Mouse (Mus musculus) lung, embryonic 15.5 days (tissue): ENCODE data around the gene Cacna2d3. TPM values are rescaled to one million over a fixed set of nuclear protein-coding genes. Genes with fewer than 3 reads are reported as not detected.

Experiments
- ATAC-seq: fragments of 200-750 bp; cut with Nextera tagmentation; 2 replicates; pipeline ENCODE4 v1.8.0; 2017; ENCODE audit warnings: moderate number of reproducible peaks, borderline replicate concordance; ENCODE audit not compliant: low FRiP score, low TSS enrichment; ENCODE audit errors: extremely low read depth
- H3K27ac ChIP-seq: fragments of 300-500 bp; sonication (generic); 2 replicates; pipeline ENCODE4 v1.5.1; 2015; ENCODE audit warnings: moderate library complexity, mild to moderate bottlenecking, inconsistent platforms
- H3K27me3 ChIP-seq: fragments of 300-500 bp; sonication (generic); 2 replicates; pipeline ENCODE4 v1.6.1; 2015; ENCODE audit warnings: inconsistent platforms
- H3K36me3 ChIP-seq: fragments of 300-500 bp; sonication (generic); 2 replicates; pipeline ENCODE4 v1.6.1; 2015; ENCODE audit warnings: inconsistent platforms
- H3K4me1 ChIP-seq: fragments of 300-500 bp; sonication (generic); 2 replicates; pipeline ENCODE4 v1.6.1; 2015; ENCODE audit warnings: inconsistent platforms
- H3K4me2 ChIP-seq: fragments of 300-500 bp; sonication (generic); 2 replicates; pipeline ENCODE4 v1.6.1; 2015; ENCODE audit warnings: inconsistent platforms, mild to moderate bottlenecking, moderate library complexity
- H3K4me3 ChIP-seq: fragments of 300-500 bp; sonication (generic); 2 replicates; pipeline ENCODE4 v1.5.1; 2015; ENCODE audit warnings: mild to moderate bottlenecking, inconsistent platforms
- H3K9ac ChIP-seq: fragments of 300-500 bp; sonication (generic); 2 replicates; pipeline ENCODE4 v1.6.1; 2015; ENCODE audit warnings: inconsistent platforms
- H3K9me3 ChIP-seq: fragments of 300-500 bp; sonication (generic); 2 replicates; pipeline ENCODE4 v1.6.1; 2016; ENCODE audit warnings: inconsistent platforms
- WGBS: fragments of 180-500 bp; shearing (Covaris S2); methylation state at CpG from one replicate; pipeline ENCODE4 v1.1.7; 2015; 5-methylcytosine and 5-hydroxymethylcytosine counted together
- polyA plus RNA-seq: library from polyadenylated mRNA; unstranded; fragments of >200 nt; fragmentation: Nextera tagmentation; extraction: Ambion mirVana; gene quantifications from 2 replicates; pipeline ENCODE4 v1.2.1, GENCODE M21; 2015

The Cacna2d3 gene
- polyA plus RNA-seq, 1 experiment from 2014 or later = 0.57 TPM

DNA sequence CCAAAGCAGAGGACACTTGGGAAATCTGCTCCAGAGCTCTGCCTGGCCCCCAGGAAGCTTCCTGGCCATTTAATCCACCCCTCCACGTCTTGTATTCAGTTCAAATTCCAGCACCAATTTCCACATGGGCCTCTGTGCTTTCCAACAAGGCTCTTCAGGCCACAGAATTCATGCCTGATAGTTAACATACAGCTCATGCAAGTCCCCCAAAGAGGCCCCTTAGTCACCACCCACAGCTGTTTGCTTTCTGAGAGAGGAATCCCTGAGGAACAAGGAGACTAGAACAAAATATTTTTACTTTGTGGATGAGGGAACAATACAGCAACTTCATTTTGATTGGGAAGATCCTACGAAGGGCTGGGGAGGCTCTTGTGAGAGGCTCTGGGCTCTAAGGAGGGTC is 444.0 kb downstream of the Cacna2d3 start:
- Histone ChIP-seq H3K9ac (no peak overlapping the region), H3K4me1 (no peaks in the 10 kb centered on the region), H3K36me3 (no peaks in the 10 kb centered on the region), H3K9me3 (no peaks in the 10 kb centered on the region), H3K27me3 (no peaks in the 10 kb centered on the region), H3K4me2 (no peak overlapping the region), H3K27ac (no peak overlapping the region), H3K4me3 (no peak overlapping the region)
- ATAC-seq = no peak
- 60% methylated on average over 2 of the region's 2 CpGs for WGBS

- Histone ChIP-seq H3K9ac (no peak overlapping the region), H3K36me3 (no peaks in the 10 kb centered on the region), H3K4me2 (no peak overlapping the region), H3K4me3 (no peak overlapping the region), H3K27ac (no peak overlapping the region), H3K4me1 (no peaks in the 10 kb centered on the region), H3K27me3 (no peaks in the 10 kb centered on the region), H3K9me3 (no peaks in the 10 kb centered on the region)
- ATAC-seq = no peak
Observed at GRCm38 (mm10) chr14:29273890-29274289, 447.8 kb downstream of the Cacna2d3 start.

DNA sequence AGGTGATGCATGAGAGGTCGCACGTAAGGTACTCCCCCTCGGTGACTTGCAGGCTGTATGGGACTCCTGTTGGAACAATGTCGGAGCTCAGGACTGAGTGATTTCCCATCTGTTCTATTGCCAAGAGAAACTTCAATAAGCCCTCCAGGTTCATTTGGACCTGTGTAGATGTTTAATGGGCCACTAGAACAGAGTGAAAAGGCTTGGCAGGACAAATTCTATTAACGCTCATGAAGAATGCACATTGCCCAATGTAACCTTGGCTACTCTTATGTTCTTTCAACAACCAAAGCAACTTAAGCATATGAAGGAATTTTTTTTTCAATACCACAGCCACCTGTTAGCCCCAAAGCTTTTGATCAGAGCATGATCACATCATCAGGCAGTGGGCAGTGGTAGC is 451.1 kb downstream of the Cacna2d3 start:
- Histone ChIP-seq H3K4me1 (no peaks in the 10 kb centered on the region), H3K9me3 (no peaks in the 10 kb centered on the region), H3K4me3 (no peak overlapping the region), H3K36me3 (no peaks in the 10 kb centered on the region), H3K4me2 (no peak overlapping the region), H3K27me3 (no peaks in the 10 kb centered on the region), H3K9ac (no peak overlapping the region), H3K27ac (no peak overlapping the region)
- WGBS = 89% methylated on average over 5 of the region's 5 CpGs
- ATAC-seq = no peak

DNA sequence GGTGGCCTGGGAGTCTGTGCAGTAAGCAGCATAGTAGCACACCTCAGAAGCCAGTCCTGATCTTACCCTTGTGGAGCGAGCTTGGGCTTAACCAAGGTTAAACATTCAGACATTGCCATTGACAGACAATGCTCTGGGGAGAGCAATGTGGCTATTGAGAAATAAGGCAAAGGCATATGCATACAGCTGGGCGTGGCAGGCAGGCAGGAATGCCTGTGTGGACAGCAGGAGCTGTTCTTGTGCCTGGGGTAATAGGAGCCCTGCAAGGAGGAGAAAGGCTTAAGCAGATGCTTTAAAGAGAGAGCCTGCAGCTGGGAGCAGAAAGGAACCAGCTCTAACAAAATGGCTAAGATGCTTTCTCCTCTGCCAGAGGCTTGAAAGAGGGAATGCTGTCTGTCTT is 451.8 kb downstream of the Cacna2d3 start:
- Histone ChIP-seq H3K4me2 (no peak overlapping the region), H3K9me3 (no peaks in the 10 kb centered on the region), H3K4me3 (no peak overlapping the region), H3K9ac (no peak overlapping the region), H3K4me1 (no peaks in the 10 kb centered on the region), H3K36me3 (no peaks in the 10 kb centered on the region), H3K27ac (no peak overlapping the region), H3K27me3 (no peaks in the 10 kb centered on the region)
- ATAC-seq = no peak
- 51% methylated on average over 2 of the region's 2 CpGs for WGBS

DNA sequence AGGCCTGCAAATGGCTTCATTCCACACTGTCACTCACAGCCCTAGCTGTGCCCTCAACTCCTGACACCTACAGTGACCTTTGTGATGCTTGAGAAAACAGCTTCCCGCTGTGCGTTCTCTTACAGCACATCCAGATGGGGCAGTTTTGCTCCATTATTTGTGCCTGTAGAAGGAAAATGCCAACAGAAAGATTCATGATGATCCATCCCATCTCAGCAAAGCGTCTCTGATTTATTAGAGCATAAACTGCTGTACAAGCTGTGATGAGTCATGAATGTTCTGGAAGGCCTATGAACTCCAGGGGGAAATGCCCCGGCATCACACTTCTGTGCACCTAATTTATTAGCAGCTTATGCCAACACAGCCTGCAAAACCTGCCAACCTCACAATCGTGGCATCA is 453.1 kb downstream of the Cacna2d3 start:
- H3K9ac ChIP-seq = no peak overlapping the region
- H3K4me1 ChIP-seq = no peaks in the 10 kb centered on the region
- no peaks in the 10 kb centered on the region for H3K36me3 ChIP-seq
- ATAC-seq = no peak
- no peaks in the 10 kb centered on the region for H3K9me3 ChIP-seq
- H3K4me2 ChIP-seq = no peak overlapping the region
- no peaks in the 10 kb centered on the region for H3K27me3 ChIP-seq
- H3K4me3 ChIP-seq = no peak overlapping the region
- 22% methylated on average over 5 of the region's 5 CpGs for WGBS
- H3K27ac ChIP-seq = no peak overlapping the region

GRCm38 (mm10) chr14:29267233-29267874 is 454.3 kb downstream of the Cacna2d3 start:
- H3K27me3 ChIP-seq = no peaks in the 10 kb centered on the region
- no peak overlapping the region for H3K27ac ChIP-seq
- 43% methylated on average over 5 of the region's 5 CpGs for WGBS
- H3K4me1 ChIP-seq = no peaks in the 10 kb centered on the region
- no peaks in the 10 kb centered on the region for H3K9me3 ChIP-seq
- H3K9ac ChIP-seq = no peak overlapping the region
- no peaks in the 10 kb centered on the region for H3K36me3 ChIP-seq
- H3K4me3 ChIP-seq = no peak overlapping the region
- H3K4me2 ChIP-seq = no peak overlapping the region
- ATAC-seq = no peak

DNA sequence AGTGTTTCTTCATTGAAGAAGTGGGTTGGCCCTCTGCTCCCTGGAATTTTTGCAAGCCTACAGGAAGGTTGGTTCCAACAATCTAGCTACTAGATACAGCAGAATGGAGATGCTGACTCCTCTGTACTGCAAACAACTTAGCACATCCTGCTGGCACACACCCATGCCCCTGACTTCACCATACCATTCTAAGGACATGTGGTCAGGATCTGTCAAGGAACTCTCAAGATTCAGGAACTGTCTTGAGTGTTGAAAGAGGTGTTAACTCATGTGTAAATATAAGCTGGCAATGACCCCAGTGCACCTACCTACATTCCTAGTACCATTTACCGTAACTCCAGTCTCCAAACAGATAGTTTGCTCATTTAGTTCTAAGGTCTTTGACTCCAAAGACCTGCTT is 461.0 kb downstream of the Cacna2d3 start:
- H3K27ac ChIP-seq = no peak overlapping the region
- no peak overlapping the region for H3K4me3 ChIP-seq
- no peaks in the 10 kb centered on the region for H3K36me3 ChIP-seq
- ATAC-seq = no peak
- no peak overlapping the region for H3K9ac ChIP-seq
- 59% methylated on average over 1 of the region's 1 CpGs for WGBS
- H3K9me3 ChIP-seq = no peaks in the 10 kb centered on the region
- no peak overlapping the region for H3K4me2 ChIP-seq
- H3K27me3 ChIP-seq = no peaks in the 10 kb centered on the region
- no peaks in the 10 kb centered on the region for H3K4me1 ChIP-seq

GRCm38 (mm10) chr14:29243516-29243915 is 478.1 kb downstream of the Cacna2d3 start:
- H3K4me1 ChIP-seq = no peaks in the 10 kb centered on the region
- WGBS = 67% methylated on average over 2 of the region's 2 CpGs
- H3K4me3 ChIP-seq = no peak overlapping the region
- H3K27me3 ChIP-seq = no peaks in the 10 kb centered on the region
- H3K4me2 ChIP-seq = no peak overlapping the region
- H3K36me3 ChIP-seq = no peaks in the 10 kb centered on the region
- H3K9ac ChIP-seq = no peak overlapping the region
- no peak overlapping the region for H3K27ac ChIP-seq
- no peak for ATAC-seq
- no peaks in the 10 kb centered on the region for H3K9me3 ChIP-seq

DNA sequence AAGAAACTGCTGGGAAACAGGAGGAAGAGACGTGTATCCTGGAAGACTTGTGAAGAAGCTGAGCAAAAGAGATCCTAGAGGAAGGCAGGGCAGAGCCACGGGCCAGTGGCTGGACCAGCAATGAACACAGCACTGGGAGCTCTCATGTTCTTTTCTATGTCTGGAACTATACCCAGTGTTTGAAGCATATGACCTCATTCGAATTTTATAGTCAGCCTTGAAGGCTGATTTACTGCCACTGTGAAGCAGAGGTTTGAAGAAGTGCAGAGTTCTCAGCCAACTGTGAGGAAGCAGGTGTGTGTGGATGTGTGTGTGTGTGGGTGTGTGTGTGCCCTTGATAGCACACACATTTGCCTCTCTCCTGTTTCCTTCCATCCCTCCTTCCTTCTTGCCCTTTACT is 483.2 kb downstream of the Cacna2d3 start:
- WGBS = 62% methylated on average over 3 of the region's 3 CpGs
- no peaks in the 10 kb centered on the region for H3K4me1 ChIP-seq
- no peaks in the 10 kb centered on the region for H3K27me3 ChIP-seq
- H3K36me3 ChIP-seq = no peaks in the 10 kb centered on the region
- no peak overlapping the region for H3K9ac ChIP-seq
- no peak overlapping the region for H3K4me3 ChIP-seq
- no peaks in the 10 kb centered on the region for H3K9me3 ChIP-seq
- H3K4me2 ChIP-seq = no peak overlapping the region
- no peak overlapping the region for H3K27ac ChIP-seq
- ATAC-seq = no peak

DNA sequence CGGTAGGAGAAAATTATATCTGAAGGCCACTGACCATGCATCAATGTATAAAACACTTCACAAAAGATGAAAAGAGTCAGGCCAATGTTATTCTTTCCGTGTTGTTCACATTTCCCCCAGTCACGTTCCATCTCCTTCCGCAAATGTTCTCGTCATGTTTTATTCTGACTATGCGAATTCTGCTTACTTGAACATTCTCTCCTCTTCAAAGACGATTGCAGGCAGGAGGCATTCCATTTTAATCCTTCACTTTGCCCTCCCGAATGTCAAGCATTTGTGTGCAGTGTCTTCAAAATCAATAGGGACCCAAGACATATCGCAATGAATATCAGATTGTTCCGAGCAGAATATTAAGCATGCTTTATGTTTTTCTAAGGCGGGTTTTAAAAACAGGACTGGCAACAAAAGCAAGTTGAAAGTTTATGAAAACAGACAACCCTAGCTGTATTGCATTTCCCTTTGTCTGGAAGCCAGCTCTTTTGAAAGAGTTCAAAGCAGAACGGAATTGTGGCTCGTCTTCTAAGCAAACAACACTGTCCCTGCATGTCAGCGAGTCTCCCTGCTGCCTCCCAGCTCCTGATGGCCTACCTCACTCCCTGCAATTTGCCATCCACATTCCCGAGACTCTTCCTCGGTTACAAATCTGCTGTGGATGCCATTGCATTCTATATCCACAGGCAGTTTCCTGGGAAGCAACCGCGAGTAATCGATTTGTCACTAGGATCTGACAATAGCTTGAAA is 492.5 kb downstream of the Cacna2d3 start:
- WGBS = 49% methylated on average over 19 of the region's 19 CpGs

DNA sequence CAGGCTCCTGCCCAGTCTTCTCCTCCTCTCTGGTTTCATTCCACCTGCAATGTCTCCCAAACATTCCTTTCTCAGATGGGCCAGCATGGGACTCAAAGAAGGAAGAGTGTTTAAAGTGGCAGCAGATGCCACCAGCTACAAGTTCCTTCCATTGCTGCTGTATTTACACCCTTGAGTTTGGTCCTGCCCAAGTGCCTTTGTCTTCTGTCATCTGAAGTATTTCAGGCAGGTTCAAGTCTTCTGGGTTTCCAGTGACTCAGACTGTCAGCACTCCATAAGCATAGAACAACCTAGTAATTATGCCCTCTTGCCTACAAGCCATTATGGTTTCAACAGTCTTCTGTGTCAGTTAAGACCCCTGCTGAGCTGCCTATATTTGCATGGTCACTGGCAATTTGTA is 493.2 kb downstream of the Cacna2d3 start:
- no peak overlapping the region for H3K27ac ChIP-seq
- H3K4me3 ChIP-seq = no peak overlapping the region
- H3K4me2 ChIP-seq = no peak overlapping the region
- H3K9me3 ChIP-seq = no peaks in the 10 kb centered on the region
- H3K36me3 ChIP-seq = no peaks in the 10 kb centered on the region
- H3K27me3 ChIP-seq = no peaks in the 10 kb centered on the region
- H3K4me1 ChIP-seq = no peaks in the 10 kb centered on the region
- ATAC-seq = no peak
- H3K9ac ChIP-seq = no peak overlapping the region

More for the DNA sequence above, 492.5 kb downstream of the Cacna2d3 start:
- no peak overlapping the region for H3K9ac ChIP-seq
- no peaks in the 10 kb centered on the region for H3K9me3 ChIP-seq
- H3K4me1 ChIP-seq = no peaks in the 10 kb centered on the region
- no peak overlapping the region for H3K27ac ChIP-seq
- no peaks in the 10 kb centered on the region for H3K36me3 ChIP-seq
- H3K27me3 ChIP-seq = no peaks in the 10 kb centered on the region
- no peak for ATAC-seq
- H3K4me2 ChIP-seq = no peak overlapping the region
- no peak overlapping the region for H3K4me3 ChIP-seq

GRCm38 (mm10) chr14:29227959-29228358 is 493.7 kb downstream of the Cacna2d3 start:
- ATAC-seq = no peak
- Histone ChIP-seq H3K9me3 (no peaks in the 10 kb centered on the region), H3K27me3 (no peaks in the 10 kb centered on the region), H3K4me2 (no peak overlapping the region), H3K4me1 (no peaks in the 10 kb centered on the region), H3K36me3 (no peaks in the 10 kb centered on the region), H3K9ac (no peak overlapping the region), H3K27ac (no peak overlapping the region), H3K4me3 (no peak overlapping the region)
- 72% methylated on average over 2 of the region's 2 CpGs for WGBS
